Mouse (Mus musculus) kidney, adult 18-20 months (tissue): ENCODE measurements around the gene Slc9c1.

ENCODE experiments used
- DNase-seq: peaks from one replicate; pipeline ENCODE4 v3.0.0; 2021

Slc9c1 gene

GRCm38 (mm10) chr16:45629497-45630105, 94.5 kb downstream of the Slc9c1 start:
- no peak for DNase-seq

- peak; percentile 56 for DNase-seq
Measured at GRCm38 (mm10) chr16:45630347-45630960, 95.3 kb downstream of the Slc9c1 start.

GRCm38 (mm10) chr16:45632420-45632819, 97.3 kb downstream of the Slc9c1 start:
- no peak for DNase-seq

- no peak for DNase-seq
Measured at GRCm38 (mm10) chr16:45635826-45636225, 100.7 kb downstream of the Slc9c1 start.

GRCm38 (mm10) chr16:45640070-45640762, 105.1 kb downstream of the Slc9c1 start:
- no peak for DNase-seq

GRCm38 (mm10) chr16:45641301-45641700, 106.2 kb downstream of the Slc9c1 start:
- DNase-seq: no peak

- no peak for DNase-seq
Measured at GRCm38 (mm10) chr16:45643944-45644343, 108.8 kb downstream of the Slc9c1 start.

GRCm38 (mm10) chr16:45644380-45644779, 109.3 kb downstream of the Slc9c1 start:
- no peak for DNase-seq

- no peak for DNase-seq
Measured at GRCm38 (mm10) chr16:45651497-45651896, 116.4 kb downstream of the Slc9c1 start.

GRCm38 (mm10) chr16:45653009-45653933, 118.2 kb downstream of the Slc9c1 start:
- DNase-seq: no peak

GRCm38 (mm10) chr16:45653934-45654332, 118.8 kb downstream of the Slc9c1 start, which contains the start of gene BC016579:
Gene BC016579, minus strand, starts transcription at chr16:45654068.
- peak; percentile 60 for DNase-seq

GRCm38 (mm10) chr16:45654465-45654864, 119.4 kb downstream of the Slc9c1 start:
- DNase-seq: no peak
